Mouse (Mus musculus) embryo, embryonic 10 days (tissue): ENCODE measurements around the gene Ccdc69.
A peak's percentile ranks its signal among the peaks of the same experiment; 100 is the strongest.
"Not testable (repeated sequence)": the region's sequence is repeated elsewhere in the genome, so short reads cannot be mapped to it uniquely, and the experiment has no call there.

Experiments
- DNase-seq: peaks from one replicate; pipeline ENCODE4 v3.0.0-alpha.2; 2015; ENCODE audit warnings: low spot score

Gene Ccdc69

GRCm38 (mm10) chr11:55096731-55097462, 19.0 kb upstream of the Ccdc69 start:
- no peak for DNase-seq

- DNase-seq: not testable (repeated sequence)
Observed at GRCm38 (mm10) chr11:55096296-55096695, 18.4 kb upstream of the Ccdc69 start.

- DNase-seq: no peak
Observed at GRCm38 (mm10) chr11:55093096-55093495, 15.2 kb upstream of the Ccdc69 start.

GRCm38 (mm10) chr11:55089892-55090291, 12.0 kb upstream of the Ccdc69 start:
- DNase-seq: no peak

- peak; percentile 87 for DNase-seq
Observed at GRCm38 (mm10) chr11:55087006-55087405, 9.1 kb upstream of the Ccdc69 start.

GRCm38 (mm10) chr11:55085396-55085795, 7.5 kb upstream of the Ccdc69 start:
- DNase-seq: no peak

GRCm38 (mm10) chr11:55084629-55085028, 6.7 kb upstream of the Ccdc69 start:
- DNase-seq: no peak

- DNase-seq: no peak
Observed at GRCm38 (mm10) chr11:55081206-55081605, 3.3 kb upstream of the Ccdc69 start.

- no peak for DNase-seq
Observed at GRCm38 (mm10) chr11:55079180-55079579, 1.2 kb upstream of the Ccdc69 start.

- no peak for DNase-seq
Observed at GRCm38 (mm10) chr11:55078502-55078901, 571 bp upstream of the Ccdc69 start.

- DNase-seq: no peak
Observed at GRCm38 (mm10) chr11:55076234-55076633, 1.7 kb downstream of the Ccdc69 start.

- no peak for DNase-seq
Observed at GRCm38 (mm10) chr11:55075602-55076001, 2.3 kb downstream of the Ccdc69 start.

GRCm38 (mm10) chr11:55073191-55073590, 4.7 kb downstream of the Ccdc69 start:
- no peak for DNase-seq

GRCm38 (mm10) chr11:55072467-55072866, 5.5 kb downstream of the Ccdc69 start:
- no peak for DNase-seq

GRCm38 (mm10) chr11:55071344-55071743, 6.6 kb downstream of the Ccdc69 start:
- no peak for DNase-seq

- DNase-seq: peak; percentile 11
Observed at GRCm38 (mm10) chr11:55069023-55069422, 8.9 kb downstream of the Ccdc69 start.

- no peak for DNase-seq
Observed at GRCm38 (mm10) chr11:55066921-55067320, 11.0 kb downstream of the Ccdc69 start.

- DNase-seq: peak; percentile 17
Observed at GRCm38 (mm10) chr11:55062856-55063255, 15.1 kb downstream of the Ccdc69 start.

- no peak for DNase-seq
Observed at GRCm38 (mm10) chr11:55060802-55061201, 17.1 kb downstream of the Ccdc69 start.

- DNase-seq: no peak
Observed at GRCm38 (mm10) chr11:55057511-55057910, 20.4 kb downstream of the Ccdc69 start.

GRCm38 (mm10) chr11:55050837-55051510, 27.0 kb downstream of the Ccdc69 start:
- DNase-seq: no peak

GRCm38 (mm10) chr11:55046600-55046999, 31.3 kb downstream of the Ccdc69 start:
- peak; percentile 25 for DNase-seq

- no peak for DNase-seq
Observed at GRCm38 (mm10) chr11:55041348-55041747, 36.6 kb downstream of the Ccdc69 start.

- peak; percentile 88 for DNase-seq
Observed at GRCm38 (mm10) chr11:55039591-55039990, 38.3 kb downstream of the Ccdc69 start.
